Mouse (Mus musculus): ENCODE measurements at regions not wholly inside any gene's neighbourhood (a gene's known extent, or its start where the extent isn't known, plus 50 kb on each side); places are given as distances from the start of the nearest gene placed in this dataset.
"Not testable (repeated sequence)": the region's sequence is repeated elsewhere in the genome, so short reads cannot be mapped to it uniquely, and the experiment has no call there.

- in situ Hi-C loops (cut with MboI; ENCODE audit: unreplicated experiment in 2 of 2): not testable (repeated sequence)
Observed at GRCm38 (mm10) chr8:71081291-71081690, 175.6 kb downstream of the Map1s start.

GRCm38 (mm10) chr8:71127131-71127530, 145.4 kb upstream of the Myo9b start:
- in situ Hi-C loops (cut with MboI; ENCODE audit: unreplicated experiment in 2 of 2): loop anchor here (25.0 kb wide), 6 partner anchors 585 to 1260 kb away; partner anchors contain the start of genes B3gnt3 (in 1 of the 2), Hsh2d (in 1 of the 2) and Olfr373 (in 1 of the 2)

- in situ Hi-C loops (cut with MboI; ENCODE audit: unreplicated experiment in 2 of 2): loop anchor here (5.0 to 25.0 kb wide), 9 partner anchors 582 to 1257 kb away; partner anchors contain the start of genes B3gnt3 (in 1 of the 2), Hsh2d (in 1 of the 2), Olfr373 (in 1 of the 2) and Olfr374 (in 1 of the 2)
Observed at GRCm38 (mm10) chr8:71130411-71131261, 141.9 kb upstream of the Myo9b start.

- in situ Hi-C loops (cut with MboI; ENCODE audit: unreplicated experiment in 2 of 2): loop anchor here (5.0 to 25.0 kb wide), 9 partner anchors 581 to 1256 kb away; partner anchors contain the start of genes B3gnt3 (in 1 of the 2), Hsh2d (in 1 of the 2), Olfr373 (in 1 of the 2) and Olfr374 (in 1 of the 2)
Observed at GRCm38 (mm10) chr8:71131327-71132089, 141.0 kb upstream of the Myo9b start.

DNA sequence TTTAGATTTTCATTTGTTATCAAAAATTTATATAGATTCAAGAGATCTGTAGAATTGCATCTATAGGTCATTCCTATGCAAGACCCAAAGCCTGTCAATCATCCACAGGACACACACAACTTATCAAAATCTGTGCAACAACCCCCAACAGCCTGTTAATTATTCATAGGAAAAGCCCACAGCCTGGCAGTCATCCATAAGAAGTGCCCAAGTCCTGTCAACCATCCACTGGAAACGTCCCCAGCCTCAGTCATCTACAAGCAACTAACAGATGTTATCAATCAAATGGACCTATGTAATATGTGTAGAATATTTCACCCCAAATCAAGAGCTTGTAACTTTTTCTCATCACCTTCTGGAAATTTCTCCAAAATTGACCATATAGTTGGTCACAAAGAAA, 139.6 kb upstream of the Myo9b start:
- in situ Hi-C loops (cut with MboI; ENCODE audit: unreplicated experiment in 2 of 2): loop anchor here (5.0 to 25.0 kb wide), 9 partner anchors 579 to 1254 kb away; partner anchors contain the start of genes B3gnt3 (in 1 of the 2), Hsh2d (in 1 of the 2), Olfr373 (in 1 of the 2) and Olfr374 (in 1 of the 2)

DNA sequence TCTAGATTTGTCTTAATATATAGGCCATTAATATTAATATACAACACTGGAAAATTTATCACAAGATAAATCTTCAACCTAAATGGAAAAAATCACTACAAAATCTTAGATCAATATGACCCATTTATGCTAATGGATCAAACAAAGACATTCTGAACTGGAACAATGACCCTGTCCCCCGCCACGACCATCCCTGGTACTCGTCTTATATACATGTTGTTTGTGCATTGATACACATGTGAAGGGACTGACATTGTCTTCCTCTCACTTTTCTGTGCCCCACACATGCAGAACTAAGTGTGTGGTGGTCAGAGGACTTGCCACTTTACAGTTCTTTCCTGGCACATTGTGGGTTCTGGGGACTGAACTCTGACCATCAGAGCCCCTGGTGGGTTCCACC, 135.4 kb upstream of the Myo9b start:
- in situ Hi-C loops (cut with MboI; ENCODE audit: unreplicated experiment in 2 of 2): loop anchor here (10.0 to 25.0 kb wide), 7 partner anchors 575 to 1250 kb away; partner anchors contain the start of genes B3gnt3 (in 1 of the 2), Hsh2d (in 1 of the 2), Olfr373 (in 1 of the 2) and Olfr374 (in 1 of the 2)

- in situ Hi-C loops (cut with MboI; ENCODE audit: unreplicated experiment in 2 of 2): loop anchor here (25.0 kb wide), 6 partner anchors 570 to 1245 kb away; partner anchors contain the start of genes B3gnt3 (in 1 of the 2), Hsh2d (in 1 of the 2) and Olfr373 (in 1 of the 2)
Observed at GRCm38 (mm10) chr8:71142373-71142973, 130.0 kb upstream of the Myo9b start.

DNA sequence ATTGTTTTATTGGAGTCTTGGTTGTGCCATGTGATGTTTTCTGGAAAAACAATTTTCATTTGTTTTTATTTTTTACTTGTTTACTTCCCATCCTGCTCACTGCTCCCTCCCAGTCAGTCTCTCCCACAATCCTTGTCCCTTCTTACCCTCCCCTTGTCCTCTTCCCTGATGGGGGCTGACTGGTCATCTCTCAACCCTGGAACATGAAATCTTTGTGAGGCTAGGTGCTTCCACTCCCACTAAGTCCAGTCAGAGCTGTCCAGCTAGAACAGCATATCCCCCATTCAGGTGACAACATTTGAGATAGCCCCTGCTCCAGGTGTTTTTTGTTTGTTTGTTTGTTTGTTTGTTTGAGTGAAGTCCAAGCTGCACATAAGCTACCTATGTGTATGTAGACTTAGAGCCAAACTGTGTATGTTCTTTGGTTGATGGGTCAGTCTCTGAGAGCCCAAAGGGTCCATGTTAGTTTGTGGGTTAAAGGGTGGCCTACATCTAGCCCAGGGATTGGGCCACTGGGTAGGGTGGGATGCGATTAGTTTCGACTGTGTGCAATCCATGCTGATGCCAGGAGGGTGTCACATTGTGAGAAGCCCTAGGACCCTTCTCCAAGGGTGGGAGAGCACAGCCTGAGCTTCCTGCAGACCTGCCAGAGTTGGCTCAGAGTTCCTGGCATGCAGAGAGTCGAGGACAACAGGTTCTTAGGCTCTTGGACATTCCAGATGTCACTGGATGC, 100.9 kb upstream of the Myo9b start:
- in situ Hi-C loops (cut with MboI; ENCODE audit: unreplicated experiment in 2 of 2): not testable (repeated sequence)

- in situ Hi-C loops (cut with MboI; ENCODE audit: unreplicated experiment in 2 of 2): not testable (repeated sequence)
Observed at GRCm38 (mm10) chr8:71192939-71193338, 79.6 kb upstream of the Myo9b start.

DNA sequence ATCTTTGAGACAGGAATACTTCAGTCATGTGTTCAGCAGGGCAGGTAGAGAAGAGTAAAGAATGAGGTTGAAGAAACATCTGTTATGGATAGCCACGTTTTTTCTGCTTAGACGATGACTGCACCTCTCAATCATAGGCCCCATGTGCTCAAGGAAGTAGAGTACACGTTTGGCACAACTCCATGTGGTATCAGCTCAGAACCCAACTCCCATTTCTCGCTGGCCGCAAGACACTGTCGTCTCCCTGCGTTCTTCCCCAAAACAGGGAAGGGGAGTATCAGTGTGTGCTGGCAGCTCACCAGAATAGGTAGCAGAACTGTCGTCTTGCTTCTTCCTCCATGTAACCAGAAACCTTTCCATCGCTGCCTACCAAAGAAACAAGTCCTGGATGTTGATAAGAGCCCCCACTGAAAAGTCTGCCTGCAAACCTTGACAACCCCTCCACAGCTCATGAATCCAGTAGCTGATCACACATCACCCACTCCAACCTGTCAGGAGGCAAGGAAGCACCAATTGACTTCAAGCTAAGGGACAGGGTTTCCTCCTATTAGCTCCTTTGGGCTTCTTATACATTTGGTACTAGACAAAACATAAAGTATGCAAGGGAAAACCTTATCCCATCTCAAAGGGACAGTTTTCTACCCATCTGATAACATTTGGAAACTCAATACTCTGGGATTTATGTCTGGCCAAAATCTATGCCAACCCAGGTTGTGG, 77.3 kb upstream of the Myo9b start:
- in situ Hi-C loops (cut with MboI; ENCODE audit: unreplicated experiment in 2 of 2): not testable (repeated sequence)
